Mouse (Mus musculus): ENCODE data around the gene Mkrn2os. TPM values are rescaled to one million over a fixed set of nuclear protein-coding genes. Genes with fewer than 3 reads are reported as not detected.
A peak's percentile ranks its signal among the peaks of the same experiment; 100 is the strongest.

The Mkrn2os gene
- polyA plus RNA-seq, 1 experiment from 2014 or later: 0.58 TPM

DNA sequence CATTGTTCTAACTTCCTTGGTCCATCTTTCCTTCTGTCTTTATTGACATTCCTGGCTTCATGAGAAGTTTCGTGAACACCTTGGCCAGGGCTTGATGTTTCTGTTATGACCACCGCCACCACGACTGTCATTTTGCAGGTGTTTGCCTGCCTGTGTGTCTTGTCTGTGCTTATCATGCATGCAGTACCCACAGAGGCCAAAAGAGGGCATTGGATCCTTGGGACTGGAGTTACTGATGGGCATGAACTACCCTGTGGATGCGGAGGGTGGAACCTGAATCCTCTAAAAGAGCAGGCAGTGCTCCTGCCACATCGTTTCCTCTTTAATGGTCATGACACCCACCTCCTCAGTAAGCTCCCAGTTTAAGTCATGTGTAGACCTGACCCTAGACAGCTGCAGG is 46.1 kb downstream of the Mkrn2os start:
- ATAC-seq (no peak), DNase-seq (ENCODE audit: low spot score) (no peak)
- Histone ChIP-seq H3K9ac (replicated peaks; ENCODE audit: low read depth) (no peak overlapping the region), H3K4me2 (replicated peaks; ENCODE audit: low read depth, low read length) (no peak overlapping the region), H3K27ac (ENCODE audit: low read length) (no peak overlapping the region), H3K27me3 (replicated peaks; ENCODE audit: insufficient read depth, low read length) (no peaks in the 10 kb centered on the region), H3K9me3 (ENCODE audit: low read length) (no peaks in the 10 kb centered on the region), H3K36me3 (ENCODE audit: insufficient read depth, low read length) (no peaks in the 10 kb centered on the region), H3K4me3 (ENCODE audit: low read depth, low read length) (no peak overlapping the region), H3K4me1 (ENCODE audit: insufficient read depth, low read depth, low read length) (no peaks in the 10 kb centered on the region)
- TF ChIP-seq CTCF (IDR thresholded peaks at IDR 0.05) (peak; percentile 76), EP300 (IDR thresholded peaks at IDR 0.05) (no peak)
- 78% methylated on average over 5 of the region's 5 CpGs for WGBS

GRCm38 (mm10) chr6:115544442-115544970 is 47.9 kb downstream of the Mkrn2os start, which contains the start of gene Tsen2:
Gene Tsen2 (plus strand): TSS chr6:115544664.
- H3K9ac ChIP-seq (replicated peaks; ENCODE audit: low read depth): peak within 1 kb of the TSS; percentile 56
- H3K27ac ChIP-seq (ENCODE audit: low read length): peak within 1 kb of the TSS; percentile 26; the same call in 1 of the 2 replicates
- ATAC-seq: peak; percentile 95

DNA sequence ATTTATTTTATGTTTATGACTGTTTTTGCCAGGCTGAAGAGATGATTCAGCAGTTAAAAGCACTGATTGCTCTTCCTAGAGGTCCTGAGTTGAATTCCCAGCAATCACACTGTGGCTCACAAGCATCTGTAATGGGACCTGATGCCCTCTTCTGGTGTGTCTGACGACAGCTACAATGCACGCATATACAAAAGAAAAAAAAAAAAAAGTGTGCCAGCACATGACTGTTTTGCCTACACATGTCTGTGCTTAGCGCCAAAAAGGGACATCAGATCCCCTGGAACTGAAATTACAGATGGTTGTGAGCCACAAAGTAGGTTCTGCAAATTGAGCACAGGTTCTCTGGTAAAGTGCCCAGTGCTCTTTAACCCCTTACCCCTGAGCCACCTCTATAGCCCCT is 50.0 kb downstream of the Mkrn2os start:
- H3K9ac ChIP-seq (replicated peaks; ENCODE audit: low read depth): no peak overlapping the region
- H3K4me2 ChIP-seq (replicated peaks; ENCODE audit: low read depth, low read length): no peak overlapping the region
- H3K27ac ChIP-seq (ENCODE audit: low read length): no peak overlapping the region
- no peaks in the 10 kb centered on the region for H3K9me3 ChIP-seq (ENCODE audit: low read length)
- no peaks in the 10 kb centered on the region for H3K27me3 ChIP-seq (replicated peaks; ENCODE audit: insufficient read depth, low read length)
- H3K4me3 ChIP-seq (ENCODE audit: low read depth, low read length): no peak overlapping the region
- H3K4me1 ChIP-seq (ENCODE audit: insufficient read depth, low read depth, low read length): no peaks in the 10 kb centered on the region
- WGBS: 76% methylated on average over 3 of the region's 3 CpGs
- TF ChIP-seq EP300 (IDR thresholded peaks at IDR 0.05) (no peak), CTCF (IDR thresholded peaks at IDR 0.05) (no peak)
- ATAC-seq (no peak), DNase-seq (ENCODE audit: low spot score) (no peak)
- no peaks in the 10 kb centered on the region for H3K36me3 ChIP-seq (ENCODE audit: insufficient read depth, low read length)

More at GRCm38 (mm10) chr6:115544442-115544970, 47.9 kb downstream of the Mkrn2os start, which contains the start of gene Tsen2:
- Histone ChIP-seq H3K27me3 (replicated peaks; ENCODE audit: insufficient read depth, low read length) (no peaks in the 10 kb centered on the region), H3K4me3 (ENCODE audit: low read depth, low read length) (peak within 1 kb of the TSS; percentile 57), H3K9me3 (ENCODE audit: low read length) (no peaks in the 10 kb centered on the region), H3K4me1 (ENCODE audit: insufficient read depth, low read depth, low read length) (no peaks in the 10 kb centered on the region), H3K4me2 (replicated peaks; ENCODE audit: low read depth, low read length) (peak within 1 kb of the TSS; percentile 79), H3K36me3 (ENCODE audit: insufficient read depth, low read length) (no peaks in the 10 kb centered on the region)
- 3% methylated on average over 35 of the region's 38 CpGs for WGBS
- no peak for TF ChIP-seq EP300 (IDR thresholded peaks at IDR 0.05)
- TF ChIP-seq CTCF (IDR thresholded peaks at IDR 0.05): peak; percentile 51
- DNase-seq (ENCODE audit: low spot score): peak; percentile 97

DNA sequence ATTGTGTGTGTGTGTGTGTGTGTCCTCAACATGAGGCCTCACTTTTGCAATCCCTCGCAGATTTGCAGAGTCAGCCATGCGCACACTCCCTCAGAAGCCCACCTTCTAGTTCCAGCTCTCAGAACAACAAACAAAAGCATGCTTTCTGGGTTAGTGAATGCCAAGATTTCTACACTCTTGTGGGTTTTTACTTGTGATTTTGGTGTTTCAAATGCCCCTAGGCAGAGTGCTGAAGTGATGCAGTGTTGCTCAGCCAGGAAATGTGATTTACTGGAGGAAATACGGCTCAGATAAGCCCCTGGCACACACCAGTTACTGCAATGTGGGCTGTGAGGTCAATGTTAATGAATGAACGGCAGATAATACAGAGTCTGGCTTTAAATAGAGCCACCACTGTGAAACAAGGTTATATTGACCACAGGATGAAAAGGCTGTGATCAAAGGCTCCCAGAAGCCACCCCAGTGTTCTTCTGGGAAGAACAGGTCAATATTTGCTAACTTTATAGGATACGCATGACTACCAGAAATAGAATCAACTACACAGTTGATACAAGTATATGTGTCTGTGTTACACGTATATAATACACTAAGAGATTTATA is 50.6 kb downstream of the Mkrn2os start:
- no peak for TF ChIP-seq EP300 (IDR thresholded peaks at IDR 0.05)
- no peak for TF ChIP-seq CTCF (IDR thresholded peaks at IDR 0.05)
- DNase-seq (ENCODE audit: low spot score) (peak; percentile 49), ATAC-seq (no peak)
- Histone ChIP-seq H3K4me3 (ENCODE audit: low read depth, low read length) (no peak overlapping the region), H3K4me1 (ENCODE audit: insufficient read depth, low read depth, low read length) (no peaks in the 10 kb centered on the region), H3K9ac (replicated peaks; ENCODE audit: low read depth) (no peak overlapping the region; the same call in 1 of the 2 replicates), H3K9me3 (ENCODE audit: low read length) (no peaks in the 10 kb centered on the region), H3K27me3 (replicated peaks; ENCODE audit: insufficient read depth, low read length) (no peaks in the 10 kb centered on the region), H3K36me3 (ENCODE audit: insufficient read depth, low read length) (no peaks in the 10 kb centered on the region), H3K4me2 (replicated peaks; ENCODE audit: low read depth, low read length) (no peak overlapping the region), H3K27ac (ENCODE audit: low read length) (0 out of 2 replicates have a peak overlapping the region, but pooled peaks have one; percentile 51)
- WGBS: 21% methylated on average over 6 of the region's 6 CpGs

GRCm38 (mm10) chr6:115538645-115539429 is 53.5 kb downstream of the Mkrn2os start:
- no peaks in the 10 kb centered on the region for H3K9me3 ChIP-seq (ENCODE audit: low read length)
- H3K9ac ChIP-seq (replicated peaks; ENCODE audit: low read depth): no peak overlapping the region; the same call in 1 of the 2 replicates
- peak; percentile 82 for DNase-seq (ENCODE audit: low spot score)
- peak overlapping the region; percentile 50 for H3K4me2 ChIP-seq (replicated peaks; ENCODE audit: low read depth, low read length)
- H3K36me3 ChIP-seq (ENCODE audit: insufficient read depth, low read length): no peaks in the 10 kb centered on the region
- TF ChIP-seq EP300 (IDR thresholded peaks at IDR 0.05): no peak
- peak; percentile 94 for TF ChIP-seq CTCF (IDR thresholded peaks at IDR 0.05)
- ATAC-seq: peak; percentile 88
- peaks cover 6% of the 10 kb centered on the region; the same call in 1 of the 2 replicates for H3K4me1 ChIP-seq (ENCODE audit: insufficient read depth, low read depth, low read length)
- H3K27ac ChIP-seq (ENCODE audit: low read length): no peak overlapping the region
- H3K27me3 ChIP-seq (replicated peaks; ENCODE audit: insufficient read depth, low read length): no peaks in the 10 kb centered on the region
- WGBS: 20% methylated on average over 26 of the region's 26 CpGs
- no peak overlapping the region for H3K4me3 ChIP-seq (ENCODE audit: low read depth, low read length)

- Histone ChIP-seq H3K36me3 (ENCODE audit: insufficient read depth, low read length) (no peaks in the 10 kb centered on the region), H3K9ac (replicated peaks; ENCODE audit: low read depth) (no peak overlapping the region), H3K27me3 (replicated peaks; ENCODE audit: insufficient read depth, low read length) (no peaks in the 10 kb centered on the region), H3K4me2 (replicated peaks; ENCODE audit: low read depth, low read length) (no peak overlapping the region), H3K4me3 (ENCODE audit: low read depth, low read length) (no peak overlapping the region), H3K9me3 (ENCODE audit: low read length) (no peaks in the 10 kb centered on the region), H3K27ac (ENCODE audit: low read length) (no peak overlapping the region), H3K4me1 (ENCODE audit: insufficient read depth, low read depth, low read length) (peaks cover 6% of the 10 kb centered on the region; the same call in 1 of the 2 replicates)
- 60% methylated on average over 4 of the region's 4 CpGs for WGBS
- DNase-seq (ENCODE audit: low spot score): no peak
- TF ChIP-seq EP300 (IDR thresholded peaks at IDR 0.05) (no peak), CTCF (IDR thresholded peaks at IDR 0.05) (no peak)
- no peak for ATAC-seq
Observed at GRCm38 (mm10) chr6:115536169-115536568, 56.2 kb downstream of the Mkrn2os start.
